Mouse (Mus musculus): Measurements from ENCODE around the gene Mtss1l. TPM values are rescaled to one million over a fixed set of nuclear protein-coding genes. Genes with fewer than 3 reads are reported as not detected.

Gene Mtss1l
- polyA plus RNA-seq, 1 experiment from 2014 or later: 13.2 TPM

GRCm38 (mm10) chr8:110724493-110724892 is 3.2 kb downstream of the Mtss1l start:
- H3K4me3 ChIP-seq (ENCODE audit: low read length): peak overlapping the region; percentile 85
- H3K9ac ChIP-seq (ENCODE audit: low read length): peak overlapping the region; percentile 97
- H3K27ac ChIP-seq (ENCODE audit: low read length): peak overlapping the region; percentile 70
- ATAC-seq (ENCODE audit: low read depth): no peak
- H3K27me3 ChIP-seq (ENCODE audit: control insufficient read depth, insufficient read depth, low read depth, low read length): no peaks in the 10 kb centered on the region
- 46% methylated on average over 3 of the region's 3 CpGs for WGBS
- H3K9me3 ChIP-seq (ENCODE audit: control insufficient read depth, low read length): no peaks in the 10 kb centered on the region
- peak overlapping the region; percentile 90 for H3K4me2 ChIP-seq (ENCODE audit: low read depth, low read length)
- H3K4me1 ChIP-seq (replicated peaks; ENCODE audit: control insufficient read depth, insufficient read depth, low read length): peaks cover 56% of the 10 kb centered on the region
- peaks cover 25% of the 10 kb centered on the region for H3K36me3 ChIP-seq (ENCODE audit: control insufficient read depth, insufficient read depth, low read length)

GRCm38 (mm10) chr8:110725084-110725838 is 4.0 kb downstream of the Mtss1l start:
- Histone ChIP-seq H3K9ac (ENCODE audit: low read length) (peak overlapping the region; percentile 97), H3K4me2 (ENCODE audit: low read depth, low read length) (peak overlapping the region; percentile 90), H3K9me3 (ENCODE audit: control insufficient read depth, low read length) (no peaks in the 10 kb centered on the region), H3K36me3 (ENCODE audit: control insufficient read depth, insufficient read depth, low read length) (peaks cover 31% of the 10 kb centered on the region), H3K4me3 (ENCODE audit: low read length) (peak overlapping the region; percentile 85), H3K4me1 (replicated peaks; ENCODE audit: control insufficient read depth, insufficient read depth, low read length) (peaks cover 48% of the 10 kb centered on the region), H3K27me3 (ENCODE audit: control insufficient read depth, insufficient read depth, low read depth, low read length) (no peaks in the 10 kb centered on the region), H3K27ac (ENCODE audit: low read length) (peak overlapping the region; percentile 70)
- WGBS: 30% methylated on average over 7 of the region's 7 CpGs
- ATAC-seq (ENCODE audit: low read depth): no peak

GRCm38 (mm10) chr8:110726893-110727292 is 5.6 kb downstream of the Mtss1l start:
- no peak overlapping the region for H3K4me3 ChIP-seq (ENCODE audit: low read length)
- ATAC-seq (ENCODE audit: low read depth): no peak; the same call in 1 of the 2 replicates
- 18% methylated on average over 18 of the region's 18 CpGs for WGBS
- no peak overlapping the region for H3K27ac ChIP-seq (ENCODE audit: low read length)
- H3K27me3 ChIP-seq (ENCODE audit: control insufficient read depth, insufficient read depth, low read depth, low read length): no peaks in the 10 kb centered on the region
- no peak overlapping the region for H3K9ac ChIP-seq (ENCODE audit: low read length)
- peaks cover 43% of the 10 kb centered on the region for H3K36me3 ChIP-seq (ENCODE audit: control insufficient read depth, insufficient read depth, low read length)
- peaks cover 41% of the 10 kb centered on the region for H3K4me1 ChIP-seq (replicated peaks; ENCODE audit: control insufficient read depth, insufficient read depth, low read length)
- no peak overlapping the region for H3K4me2 ChIP-seq (ENCODE audit: low read depth, low read length)
- H3K9me3 ChIP-seq (ENCODE audit: control insufficient read depth, low read length): no peaks in the 10 kb centered on the region

- ATAC-seq (ENCODE audit: low read depth): no peak
- no peak overlapping the region for H3K4me3 ChIP-seq (ENCODE audit: low read length)
- H3K36me3 ChIP-seq (ENCODE audit: control insufficient read depth, insufficient read depth, low read length): peaks cover 76% of the 10 kb centered on the region
- H3K27ac ChIP-seq (ENCODE audit: low read length): no peak overlapping the region
- H3K9ac ChIP-seq (ENCODE audit: low read length): no peak overlapping the region
- peaks cover under 1% of the 10 kb centered on the region; the same call in 1 of the 2 replicates for H3K4me1 ChIP-seq (replicated peaks; ENCODE audit: control insufficient read depth, insufficient read depth, low read length)
- no peaks in the 10 kb centered on the region for H3K9me3 ChIP-seq (ENCODE audit: control insufficient read depth, low read length)
- no peak overlapping the region for H3K4me2 ChIP-seq (ENCODE audit: low read depth, low read length)
- no peaks in the 10 kb centered on the region for H3K27me3 ChIP-seq (ENCODE audit: control insufficient read depth, insufficient read depth, low read depth, low read length)
- WGBS: 87% methylated on average over 8 of the region's 8 CpGs
Observed at GRCm38 (mm10) chr8:110731346-110731859, 10.1 kb downstream of the Mtss1l start.

GRCm38 (mm10) chr8:110733036-110733435 is 11.8 kb downstream of the Mtss1l start:
- Histone ChIP-seq H3K4me2 (ENCODE audit: low read depth, low read length) (no peak overlapping the region), H3K36me3 (ENCODE audit: control insufficient read depth, insufficient read depth, low read length) (peaks cover 82% of the 10 kb centered on the region), H3K4me1 (replicated peaks; ENCODE audit: control insufficient read depth, insufficient read depth, low read length) (no peaks in the 10 kb centered on the region), H3K27me3 (ENCODE audit: control insufficient read depth, insufficient read depth, low read depth, low read length) (no peaks in the 10 kb centered on the region), H3K4me3 (ENCODE audit: low read length) (no peak overlapping the region), H3K9ac (ENCODE audit: low read length) (no peak overlapping the region), H3K9me3 (ENCODE audit: control insufficient read depth, low read length) (no peaks in the 10 kb centered on the region), H3K27ac (ENCODE audit: low read length) (no peak overlapping the region)
- WGBS: 84% methylated on average over 8 of the region's 8 CpGs
- ATAC-seq (ENCODE audit: low read depth): no peak

GRCm38 (mm10) chr8:110738591-110739195 is 17.4 kb downstream of the Mtss1l start:
- Histone ChIP-seq H3K27me3 (ENCODE audit: control insufficient read depth, insufficient read depth, low read depth, low read length) (no peaks in the 10 kb centered on the region), H3K9me3 (ENCODE audit: control insufficient read depth, low read length) (no peaks in the 10 kb centered on the region), H3K4me2 (ENCODE audit: low read depth, low read length) (no peak overlapping the region), H3K27ac (ENCODE audit: low read length) (no peak overlapping the region), H3K9ac (ENCODE audit: low read length) (no peak overlapping the region), H3K4me3 (ENCODE audit: low read length) (no peak overlapping the region), H3K36me3 (ENCODE audit: control insufficient read depth, insufficient read depth, low read length) (peaks cover 56% of the 10 kb centered on the region), H3K4me1 (replicated peaks; ENCODE audit: control insufficient read depth, insufficient read depth, low read length) (no peaks in the 10 kb centered on the region)
- ATAC-seq (ENCODE audit: low read depth): no peak
- WGBS: 89% methylated on average over 35 of the region's 35 CpGs

GRCm38 (mm10) chr8:110740629-110741175 is 19.4 kb downstream of the Mtss1l start:
- H3K27ac ChIP-seq (ENCODE audit: low read length): no peak overlapping the region
- no peak overlapping the region for H3K4me2 ChIP-seq (ENCODE audit: low read depth, low read length)
- no peak overlapping the region for H3K4me3 ChIP-seq (ENCODE audit: low read length)
- no peaks in the 10 kb centered on the region for H3K4me1 ChIP-seq (replicated peaks; ENCODE audit: control insufficient read depth, insufficient read depth, low read length)
- H3K36me3 ChIP-seq (ENCODE audit: control insufficient read depth, insufficient read depth, low read length): peaks cover 40% of the 10 kb centered on the region
- no peaks in the 10 kb centered on the region for H3K27me3 ChIP-seq (ENCODE audit: control insufficient read depth, insufficient read depth, low read depth, low read length)
- ATAC-seq (ENCODE audit: low read depth): no peak
- H3K9me3 ChIP-seq (ENCODE audit: control insufficient read depth, low read length): no peaks in the 10 kb centered on the region
- 82% methylated on average over 5 of the region's 5 CpGs for WGBS
- no peak overlapping the region for H3K9ac ChIP-seq (ENCODE audit: low read length)

GRCm38 (mm10) chr8:110741816-110742451 is 20.7 kb downstream of the Mtss1l start:
- Histone ChIP-seq H3K36me3 (ENCODE audit: control insufficient read depth, insufficient read depth, low read length) (peaks cover 30% of the 10 kb centered on the region), H3K27me3 (ENCODE audit: control insufficient read depth, insufficient read depth, low read depth, low read length) (no peaks in the 10 kb centered on the region), H3K27ac (ENCODE audit: low read length) (no peak overlapping the region), H3K4me1 (replicated peaks; ENCODE audit: control insufficient read depth, insufficient read depth, low read length) (no peaks in the 10 kb centered on the region), H3K9me3 (ENCODE audit: control insufficient read depth, low read length) (no peaks in the 10 kb centered on the region), H3K4me2 (ENCODE audit: low read depth, low read length) (no peak overlapping the region), H3K9ac (ENCODE audit: low read length) (no peak overlapping the region), H3K4me3 (ENCODE audit: low read length) (no peak overlapping the region)
- 68% methylated on average over 15 of the region's 15 CpGs for WGBS
- ATAC-seq (ENCODE audit: low read depth): peak; percentile 24; the same call in 1 of the 2 replicates

GRCm38 (mm10) chr8:110742452-110742818 is 21.2 kb downstream of the Mtss1l start:
- Histone ChIP-seq H3K36me3 (ENCODE audit: control insufficient read depth, insufficient read depth, low read length) (peaks cover 25% of the 10 kb centered on the region), H3K4me2 (ENCODE audit: low read depth, low read length) (no peak overlapping the region), H3K4me1 (replicated peaks; ENCODE audit: control insufficient read depth, insufficient read depth, low read length) (no peaks in the 10 kb centered on the region), H3K27ac (ENCODE audit: low read length) (no peak overlapping the region), H3K9ac (ENCODE audit: low read length) (no peak overlapping the region), H3K27me3 (ENCODE audit: control insufficient read depth, insufficient read depth, low read depth, low read length) (no peaks in the 10 kb centered on the region), H3K9me3 (ENCODE audit: control insufficient read depth, low read length) (no peaks in the 10 kb centered on the region), H3K4me3 (ENCODE audit: low read length) (no peak overlapping the region)
- ATAC-seq (ENCODE audit: low read depth): no peak
- 80% methylated on average over 5 of the region's 5 CpGs for WGBS

Measured in lung, embryonic 16.5 days (tissue).